Mouse (Mus musculus): ENCODE data around the gene Ablim1. TPM values are rescaled to one million over a fixed set of nuclear protein-coding genes. Genes with fewer than 3 reads are reported as not detected.

The Ablim1 gene
- polyA plus RNA-seq, 1 experiment from 2014 or later, result 30.2 TPM

DNA sequence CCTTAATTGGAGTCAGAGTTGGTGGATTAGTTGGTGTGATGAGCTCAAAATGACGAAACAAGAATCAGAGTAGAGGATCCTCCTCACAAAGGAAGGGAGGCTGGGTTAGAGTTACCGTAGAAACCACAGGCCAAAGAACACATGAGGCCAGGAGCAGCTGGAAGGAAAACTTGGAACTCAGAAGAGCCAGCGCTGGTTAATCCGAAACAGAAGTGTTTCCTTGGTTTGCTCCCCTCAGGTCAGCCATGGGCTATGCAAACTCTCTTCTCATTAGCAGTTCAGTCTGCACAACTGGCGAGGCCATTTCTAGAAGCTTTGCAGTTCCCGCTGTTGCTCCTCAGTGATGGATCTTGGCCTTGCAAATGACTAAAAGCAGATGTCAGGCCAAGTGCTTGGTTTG, 208.2 kb downstream of the Ablim1 start:
- ATAC-seq (replicated peaks; ENCODE audit: low FRiP score, low TSS enrichment, low read depth), result no peak
- 72% methylated on average over 6 of the region's 6 CpGs for WGBS
- H3K27ac ChIP-seq (ENCODE audit: low read depth), result 0 out of 2 replicates have a peak overlapping the region, but pooled peaks have one; percentile 34

DNA sequence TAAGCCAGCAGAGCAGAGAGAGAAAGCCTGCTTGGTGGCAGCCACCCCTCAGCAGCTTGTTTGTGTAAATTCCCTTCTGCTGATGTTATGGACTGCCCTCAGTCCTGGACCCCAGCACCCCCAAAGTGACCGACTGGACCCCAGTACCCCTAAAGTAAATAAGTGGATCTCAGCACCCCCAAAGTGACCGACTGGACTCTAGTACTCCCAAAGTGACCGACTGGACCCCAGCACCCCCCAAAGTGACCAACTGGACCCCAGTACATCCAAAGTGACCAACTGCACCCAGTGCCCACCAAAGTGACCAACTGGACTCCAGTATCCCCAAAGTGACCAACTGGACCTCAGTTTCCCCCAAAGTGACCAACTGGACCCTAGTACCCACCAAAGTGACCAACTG, 208.7 kb downstream of the Ablim1 start:
- no peak overlapping the region for H3K4me2 ChIP-seq (ENCODE audit: low read length)
- H3K4me3 ChIP-seq (ENCODE audit: low read depth, low read length), result no peak overlapping the region
- 91% methylated on average over 3 of the region's 3 CpGs for whole genome bisulfite sequencing
- no peaks in the 10 kb centered on the region for H3K36me3 ChIP-seq (ENCODE audit: control insufficient read depth, insufficient read depth, low read length)
- ATAC-seq (replicated peaks; ENCODE audit: low FRiP score, low TSS enrichment, low read depth) (no peak), DNase-seq (ENCODE audit: low spot score) (no peak)
- no peaks in the 10 kb centered on the region for H3K9me3 ChIP-seq (ENCODE audit: control insufficient read depth, low read length)
- H3K4me1 ChIP-seq (replicated peaks; ENCODE audit: control insufficient read depth, insufficient read depth, low read length), result peaks cover 27% of the 10 kb centered on the region
- no peaks in the 10 kb centered on the region for H3K27me3 ChIP-seq (replicated peaks; ENCODE audit: control insufficient read depth, insufficient read depth, low read length)
- no peak overlapping the region for H3K27ac ChIP-seq (ENCODE audit: low read depth)
- H3K9ac ChIP-seq (ENCODE audit: low read length), result no peak overlapping the region

More for the DNA sequence above, 208.2 kb downstream of the Ablim1 start:
- DNase-seq (ENCODE audit: low spot score), result no peak
- Histone ChIP-seq H3K4me3 (ENCODE audit: low read depth, low read length) (no peak overlapping the region), H3K9ac (ENCODE audit: low read length) (no peak overlapping the region), H3K9me3 (ENCODE audit: control insufficient read depth, low read length) (no peaks in the 10 kb centered on the region), H3K27me3 (replicated peaks; ENCODE audit: control insufficient read depth, insufficient read depth, low read length) (no peaks in the 10 kb centered on the region), H3K4me2 (ENCODE audit: low read length) (no peak overlapping the region), H3K4me1 (replicated peaks; ENCODE audit: control insufficient read depth, insufficient read depth, low read length) (peaks cover 27% of the 10 kb centered on the region), H3K36me3 (ENCODE audit: control insufficient read depth, insufficient read depth, low read length) (no peaks in the 10 kb centered on the region)

DNA sequence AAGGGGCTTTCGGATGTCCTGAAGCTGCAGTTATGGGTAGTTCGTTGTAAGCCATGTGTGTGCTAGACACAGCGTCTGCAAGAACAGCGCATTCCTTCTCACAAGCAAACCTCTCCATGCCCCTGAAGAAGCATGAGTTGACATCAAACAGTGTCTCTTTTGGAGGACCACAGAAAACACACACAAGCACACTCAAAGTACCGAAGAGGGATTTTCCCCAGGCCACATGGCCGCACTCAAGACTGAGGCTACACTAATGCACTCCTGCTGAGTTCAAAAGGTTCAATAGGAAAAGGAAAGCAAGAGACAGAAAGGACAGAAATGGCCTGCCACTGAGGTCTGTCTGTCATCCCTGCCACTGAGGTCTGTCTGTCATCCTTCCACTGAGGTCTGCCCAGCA, 209.6 kb downstream of the Ablim1 start:
- Histone ChIP-seq H3K27ac (ENCODE audit: low read depth) (no peak overlapping the region), H3K4me2 (ENCODE audit: low read length) (no peak overlapping the region), H3K9ac (ENCODE audit: low read length) (no peak overlapping the region), H3K4me3 (ENCODE audit: low read depth, low read length) (no peak overlapping the region), H3K27me3 (replicated peaks; ENCODE audit: control insufficient read depth, insufficient read depth, low read length) (no peaks in the 10 kb centered on the region), H3K36me3 (ENCODE audit: control insufficient read depth, insufficient read depth, low read length) (no peaks in the 10 kb centered on the region), H3K4me1 (replicated peaks; ENCODE audit: control insufficient read depth, insufficient read depth, low read length) (peaks cover 27% of the 10 kb centered on the region), H3K9me3 (ENCODE audit: control insufficient read depth, low read length) (no peaks in the 10 kb centered on the region)
- DNase-seq (ENCODE audit: low spot score) (no peak), ATAC-seq (replicated peaks; ENCODE audit: low FRiP score, low TSS enrichment, low read depth) (no peak)
- WGBS, result 65% methylated on average over 6 of the region's 6 CpGs

DNA sequence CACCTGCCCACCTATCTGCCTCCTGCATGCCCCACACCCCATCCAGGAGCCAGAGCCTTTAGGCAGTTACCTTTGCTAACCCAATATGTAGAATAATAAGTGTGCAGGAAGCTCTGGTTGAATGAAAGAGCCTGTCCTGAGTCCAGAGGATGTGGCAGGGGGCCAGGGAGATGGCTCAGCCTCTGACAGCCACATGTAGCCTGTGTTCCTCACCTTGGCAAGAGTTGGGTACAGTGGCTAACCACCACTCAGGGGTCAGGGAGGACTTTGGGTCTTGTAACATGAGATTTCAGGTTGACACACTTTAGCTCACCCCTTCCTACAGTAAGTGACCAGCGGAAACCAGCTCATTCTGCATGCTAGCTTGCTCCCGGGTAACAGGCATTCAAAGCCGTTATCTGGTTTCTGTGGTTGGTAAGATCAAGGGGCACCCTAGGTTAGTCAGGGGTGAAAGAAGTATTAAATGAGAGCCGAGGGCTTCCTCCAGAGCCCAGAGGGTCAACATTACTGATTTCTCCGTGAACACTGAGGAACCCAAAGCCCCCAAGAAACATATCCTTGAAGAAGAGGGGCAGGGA, 210.5 kb downstream of the Ablim1 start:
- WGBS, result 72% methylated on average over 5 of the region's 5 CpGs
- no peak overlapping the region for H3K4me3 ChIP-seq (ENCODE audit: low read depth, low read length)
- H3K9ac ChIP-seq (ENCODE audit: low read length), result no peak overlapping the region
- DNase-seq (ENCODE audit: low spot score) (no peak), ATAC-seq (replicated peaks; ENCODE audit: low FRiP score, low TSS enrichment, low read depth) (no peak)
- peaks cover 27% of the 10 kb centered on the region for H3K4me1 ChIP-seq (replicated peaks; ENCODE audit: control insufficient read depth, insufficient read depth, low read length)
- H3K9me3 ChIP-seq (ENCODE audit: control insufficient read depth, low read length), result no peaks in the 10 kb centered on the region
- peak overlapping the region; percentile 75; the same call in 1 of the 2 replicates for H3K27ac ChIP-seq (ENCODE audit: low read depth)
- H3K27me3 ChIP-seq (replicated peaks; ENCODE audit: control insufficient read depth, insufficient read depth, low read length), result no peaks in the 10 kb centered on the region
- no peaks in the 10 kb centered on the region for H3K36me3 ChIP-seq (ENCODE audit: control insufficient read depth, insufficient read depth, low read length)
- no peak overlapping the region for H3K4me2 ChIP-seq (ENCODE audit: low read length)

DNA sequence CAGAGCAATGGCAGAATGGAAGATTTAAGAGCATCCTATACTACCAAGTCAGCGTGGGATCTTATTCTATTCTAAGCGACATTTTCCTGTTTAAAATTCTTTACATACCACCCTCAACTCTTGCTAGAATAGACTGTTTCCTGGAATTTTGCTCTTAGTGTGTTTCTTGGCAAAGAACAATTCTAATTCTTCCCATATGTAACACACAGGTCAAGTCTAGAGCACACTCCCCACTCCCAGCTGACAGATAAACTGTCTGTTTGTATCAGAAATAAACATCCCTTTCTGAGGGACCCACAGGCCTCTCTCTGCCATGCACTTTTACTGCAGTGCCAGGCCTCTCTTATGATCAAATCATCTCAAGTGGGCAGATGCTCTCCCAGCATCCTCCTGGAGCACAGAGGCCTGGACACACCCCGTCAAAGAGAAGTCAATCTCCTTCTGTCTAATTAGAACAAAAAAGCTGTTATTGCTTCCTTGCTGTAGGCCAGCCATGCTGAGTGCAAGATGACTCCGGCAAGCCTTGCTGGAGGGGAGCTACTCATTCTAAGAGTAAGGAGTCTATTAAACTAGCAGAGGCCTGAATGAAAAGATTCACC, 211.3 kb downstream of the Ablim1 start:
- no peak for DNase-seq (ENCODE audit: low spot score)
- 25% methylated on average over 4 of the region's 4 CpGs for WGBS

DNA sequence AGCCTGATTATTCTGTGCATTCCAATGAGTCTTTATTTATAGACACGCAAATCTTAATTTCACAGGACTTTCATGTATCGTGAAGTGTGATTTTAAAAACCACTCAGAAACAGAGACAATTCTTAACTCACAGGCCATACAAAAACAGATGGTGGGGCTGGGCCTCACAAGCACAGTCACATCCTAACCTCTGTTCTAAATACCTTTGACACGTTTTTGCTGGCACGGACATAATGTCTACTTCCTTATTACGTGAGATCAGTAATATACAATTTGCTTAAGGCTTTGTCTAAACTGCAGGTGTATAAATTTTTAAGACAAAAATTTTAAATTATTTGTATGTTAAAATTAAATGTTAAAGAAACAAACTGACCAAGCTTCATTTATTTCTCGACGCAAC, 212.7 kb downstream of the Ablim1 start:
- ATAC-seq (replicated peaks; ENCODE audit: low FRiP score, low TSS enrichment, low read depth) (no peak), DNase-seq (ENCODE audit: low spot score) (no peak)
- Histone ChIP-seq H3K4me1 (replicated peaks; ENCODE audit: control insufficient read depth, insufficient read depth, low read length) (peaks cover 41% of the 10 kb centered on the region), H3K9me3 (ENCODE audit: control insufficient read depth, low read length) (no peaks in the 10 kb centered on the region), H3K9ac (ENCODE audit: low read length) (no peak overlapping the region), H3K27me3 (replicated peaks; ENCODE audit: control insufficient read depth, insufficient read depth, low read length) (no peaks in the 10 kb centered on the region), H3K36me3 (ENCODE audit: control insufficient read depth, insufficient read depth, low read length) (no peaks in the 10 kb centered on the region), H3K4me2 (ENCODE audit: low read length) (no peak overlapping the region), H3K27ac (ENCODE audit: low read depth) (no peak overlapping the region), H3K4me3 (ENCODE audit: low read depth, low read length) (no peak overlapping the region)
- WGBS, result 74% methylated on average over 7 of the region's 7 CpGs

More for the DNA sequence above, 211.3 kb downstream of the Ablim1 start:
- 0 out of 2 replicates have a peak, but pooled peaks have one; percentile 27 for ATAC-seq (replicated peaks; ENCODE audit: low FRiP score, low TSS enrichment, low read depth)
- H3K4me2 ChIP-seq (ENCODE audit: low read length), result no peak overlapping the region
- H3K4me3 ChIP-seq (ENCODE audit: low read depth, low read length), result no peak overlapping the region
- H3K4me1 ChIP-seq (replicated peaks; ENCODE audit: control insufficient read depth, insufficient read depth, low read length), result peaks cover 34% of the 10 kb centered on the region
- no peaks in the 10 kb centered on the region for H3K9me3 ChIP-seq (ENCODE audit: control insufficient read depth, low read length)
- H3K9ac ChIP-seq (ENCODE audit: low read length), result no peak overlapping the region
- peak overlapping the region; percentile 75 for H3K27ac ChIP-seq (ENCODE audit: low read depth)
- H3K27me3 ChIP-seq (replicated peaks; ENCODE audit: control insufficient read depth, insufficient read depth, low read length), result no peaks in the 10 kb centered on the region
- no peaks in the 10 kb centered on the region for H3K36me3 ChIP-seq (ENCODE audit: control insufficient read depth, insufficient read depth, low read length)

DNA sequence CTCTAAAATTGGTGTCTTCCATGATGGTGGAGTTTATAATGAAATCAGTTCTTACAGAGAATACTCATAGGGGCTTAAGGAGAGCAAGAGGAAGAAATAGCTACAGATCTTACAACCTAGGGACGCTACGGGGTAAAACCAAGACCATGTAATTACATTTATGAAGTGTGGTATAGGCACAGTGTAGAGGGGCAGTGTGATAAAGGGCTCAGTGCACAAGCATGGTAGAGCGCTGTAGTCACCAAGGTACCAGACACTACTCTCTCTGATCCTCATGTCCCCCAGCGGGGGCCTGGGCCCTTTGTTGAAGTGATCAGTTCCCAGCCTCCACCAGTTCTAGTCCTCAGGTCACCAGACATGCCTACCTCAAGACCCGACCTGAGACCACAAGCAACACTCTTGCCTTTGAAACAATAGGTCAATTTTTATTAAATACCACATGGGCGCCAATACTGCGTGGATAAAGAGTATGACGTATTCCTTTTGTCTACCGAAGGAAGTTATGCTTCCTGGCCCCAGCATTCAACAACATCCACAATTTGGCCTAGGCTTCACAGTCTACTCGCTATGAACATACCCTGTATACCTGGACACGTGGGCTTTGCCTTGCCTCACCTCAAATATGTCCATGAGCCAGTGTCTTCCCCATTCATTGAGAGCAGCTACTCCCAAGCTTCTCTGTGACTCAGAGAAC, 213.8 kb downstream of the Ablim1 start:
- Histone ChIP-seq H3K4me2 (ENCODE audit: low read length) (no peak overlapping the region), H3K27ac (ENCODE audit: low read depth) (no peak overlapping the region), H3K9ac (ENCODE audit: low read length) (no peak overlapping the region), H3K4me3 (ENCODE audit: low read depth, low read length) (no peak overlapping the region), H3K9me3 (ENCODE audit: control insufficient read depth, low read length) (no peaks in the 10 kb centered on the region), H3K4me1 (replicated peaks; ENCODE audit: control insufficient read depth, insufficient read depth, low read length) (peaks cover 41% of the 10 kb centered on the region), H3K27me3 (replicated peaks; ENCODE audit: control insufficient read depth, insufficient read depth, low read length) (no peaks in the 10 kb centered on the region), H3K36me3 (ENCODE audit: control insufficient read depth, insufficient read depth, low read length) (no peaks in the 10 kb centered on the region)
- DNase-seq (ENCODE audit: low spot score) (no peak), ATAC-seq (replicated peaks; ENCODE audit: low FRiP score, low TSS enrichment, low read depth) (no peak)
- WGBS, result 94% methylated on average over 11 of the region's 11 CpGs

DNA sequence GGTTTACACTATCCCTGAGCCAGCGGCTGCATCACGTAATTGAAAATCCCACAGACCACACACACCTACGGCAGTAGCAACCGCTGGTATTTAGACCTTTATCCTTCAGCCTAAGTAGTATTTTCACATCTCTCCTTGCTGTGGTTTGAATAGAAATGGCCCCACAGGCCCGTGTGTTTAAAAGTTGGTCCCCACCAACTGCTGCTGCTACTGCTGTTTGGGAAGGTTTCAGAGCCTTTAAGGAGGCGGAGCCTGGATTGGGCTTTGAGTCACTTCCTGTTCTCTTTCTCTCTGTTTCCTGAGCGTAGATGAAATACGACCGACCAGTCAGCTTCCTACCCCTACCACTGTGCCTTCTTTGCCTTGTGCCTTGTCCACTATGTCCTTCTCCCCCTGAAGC, 214.7 kb downstream of the Ablim1 start:
- DNase-seq (ENCODE audit: low spot score) (no peak), ATAC-seq (replicated peaks; ENCODE audit: low FRiP score, low TSS enrichment, low read depth) (no peak)
- H3K4me1 ChIP-seq (replicated peaks; ENCODE audit: control insufficient read depth, insufficient read depth, low read length), result peaks cover 38% of the 10 kb centered on the region
- H3K9me3 ChIP-seq (ENCODE audit: control insufficient read depth, low read length), result no peaks in the 10 kb centered on the region
- no peaks in the 10 kb centered on the region for H3K27me3 ChIP-seq (replicated peaks; ENCODE audit: control insufficient read depth, insufficient read depth, low read length)
- H3K4me2 ChIP-seq (ENCODE audit: low read length), result no peak overlapping the region
- no peak overlapping the region for H3K4me3 ChIP-seq (ENCODE audit: low read depth, low read length)
- WGBS, result 83% methylated on average over 9 of the region's 9 CpGs
- no peak overlapping the region for H3K9ac ChIP-seq (ENCODE audit: low read length)
- no peak overlapping the region for H3K27ac ChIP-seq (ENCODE audit: low read depth)
- no peaks in the 10 kb centered on the region for H3K36me3 ChIP-seq (ENCODE audit: control insufficient read depth, insufficient read depth, low read length)

DNA sequence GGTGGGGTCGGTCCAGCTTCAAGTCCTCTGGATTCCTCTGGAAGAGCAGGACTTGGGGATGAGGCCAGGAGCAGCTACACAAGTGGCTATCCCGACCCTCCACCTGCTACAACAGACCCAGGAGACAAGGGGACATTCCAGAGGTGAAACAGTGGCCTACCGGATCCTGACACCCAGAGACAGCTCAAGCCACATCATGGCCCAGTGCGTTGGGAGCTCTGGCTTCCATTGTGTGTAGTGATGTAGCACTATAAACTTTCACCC, 215.7 kb downstream of the Ablim1 start:
- H3K4me3 ChIP-seq (ENCODE audit: low read depth, low read length), result no peak overlapping the region
- H3K36me3 ChIP-seq (ENCODE audit: control insufficient read depth, insufficient read depth, low read length), result no peaks in the 10 kb centered on the region
- ATAC-seq (replicated peaks; ENCODE audit: low FRiP score, low TSS enrichment, low read depth) (no peak), DNase-seq (ENCODE audit: low spot score) (no peak)
- H3K4me2 ChIP-seq (ENCODE audit: low read length), result no peak overlapping the region
- no peak overlapping the region for H3K9ac ChIP-seq (ENCODE audit: low read length)
- peak overlapping the region; percentile 18; the same call in 1 of the 2 replicates for H3K27ac ChIP-seq (ENCODE audit: low read depth)
- no peaks in the 10 kb centered on the region for H3K9me3 ChIP-seq (ENCODE audit: control insufficient read depth, low read length)
- 85% methylated on average over 4 of the region's 4 CpGs for WGBS
- peaks cover 30% of the 10 kb centered on the region for H3K4me1 ChIP-seq (replicated peaks; ENCODE audit: control insufficient read depth, insufficient read depth, low read length)
- H3K27me3 ChIP-seq (replicated peaks; ENCODE audit: control insufficient read depth, insufficient read depth, low read length), result no peaks in the 10 kb centered on the region
